Mouse (Mus musculus) neural tube, embryonic 14.5 days (tissue): ENCODE measurements at regions not wholly inside any gene's neighbourhood (a gene's known extent, or its start where the extent isn't known, plus 50 kb on each side); places are given as distances from the start of the nearest gene placed in this dataset.

Experiments used
- ATAC-seq: fragments of 200-750 bp; cut with Nextera tagmentation; 2 replicates; pipeline ENCODE4 v1.8.0; 2017; ENCODE audit warnings: low read depth, mild to moderate bottlenecking, moderate TSS enrichment, moderate library complexity
- H3K27ac ChIP-seq: fragments of 300-500 bp; sonication (generic); 2 replicates; pipeline ENCODE4 v1.5.1; 2014; ENCODE audit warnings: low read depth, mild to moderate bottlenecking, control low read depth, low read length, moderate library complexity, mixed read lengths
- H3K27me3 ChIP-seq: fragments of 300-500 bp; sonication (generic); 2 replicates; pipeline ENCODE4 v1.6.1; 2014; ENCODE audit warnings: low read length; ENCODE audit not compliant: control insufficient read depth, insufficient read depth
- H3K36me3 ChIP-seq: fragments of 300-500 bp; sonication (generic); 2 replicates; pipeline ENCODE4 v1.6.1; 2014; ENCODE audit warnings: low read length, mixed read lengths; ENCODE audit not compliant: control insufficient read depth, insufficient read depth
- H3K4me1 ChIP-seq: fragments of 300-500 bp; sonication (generic); 2 replicates; pipeline ENCODE4 v1.6.1; 2014; ENCODE audit warnings: low read length; ENCODE audit not compliant: control insufficient read depth, insufficient read depth
- H3K4me2 ChIP-seq: fragments of 300-500 bp; sonication (generic); 2 replicates; pipeline ENCODE4 v1.6.1; 2014; ENCODE audit warnings: mild to moderate bottlenecking, low read depth, low read length, control low read depth
- H3K4me3 ChIP-seq: fragments of 300-500 bp; sonication (generic); 2 replicates; pipeline ENCODE4 v1.5.1; 2014; ENCODE audit warnings: low read depth, low read length, control low read depth, mixed read lengths
- H3K9ac ChIP-seq: fragments of 300-500 bp; sonication (generic); replicated peaks from 2 replicates; pipeline ENCODE4 v1.6.1; 2014; ENCODE audit warnings: low read depth, mild to moderate bottlenecking, control low read depth, low read length, mixed read lengths
- H3K9me3 ChIP-seq: fragments of 300-500 bp; sonication (generic); 2 replicates; pipeline ENCODE4 v1.6.1; 2016; ENCODE audit warnings: low read length; ENCODE audit not compliant: control insufficient read depth
- WGBS: fragments of 180-500 bp; shearing (Covaris S2); extraction: QIAGEN DNeasy Blood & Tissue Kit; methylation state at CpG from one replicate; pipeline ENCODE4 v1.1.7; 2014; 5-methylcytosine and 5-hydroxymethylcytosine counted together

GRCm38 (mm10) chr7:40052255-40052654, 534.7 kb downstream of the Zfp619 start:
- H3K36me3 ChIP-seq: no peaks in the 10 kb centered on the region
- no peak overlapping the region for H3K4me2 ChIP-seq
- H3K9ac ChIP-seq: no peak overlapping the region
- WGBS: 49% methylated on average over 2 of the region's 2 CpGs
- no peak overlapping the region for H3K27ac ChIP-seq
- ATAC-seq: no peak
- H3K27me3 ChIP-seq: no peaks in the 10 kb centered on the region
- no peak overlapping the region for H3K4me3 ChIP-seq
- H3K9me3 ChIP-seq: no peaks in the 10 kb centered on the region
- no peaks in the 10 kb centered on the region for H3K4me1 ChIP-seq

- Histone ChIP-seq H3K4me2 (no peak overlapping the region), H3K9ac (no peak overlapping the region), H3K4me3 (no peak overlapping the region), H3K27ac (no peak overlapping the region), H3K27me3 (no peaks in the 10 kb centered on the region), H3K36me3 (no peaks in the 10 kb centered on the region), H3K9me3 (no peaks in the 10 kb centered on the region), H3K4me1 (no peaks in the 10 kb centered on the region)
- no peak for ATAC-seq
- WGBS: 62% methylated on average over 4 of the region's 4 CpGs
These were observed 541.3 kb downstream of the Zfp619 start for GRCm38 (mm10) chr7:40058836-40059235.

- no peak for ATAC-seq
- WGBS: 53% methylated on average over 2 of the region's 2 CpGs
These were observed 547.1 kb downstream of the Zfp619 start for GRCm38 (mm10) chr7:40064631-40065030.

GRCm38 (mm10) chr7:40065526-40065925, 548.0 kb downstream of the Zfp619 start:
- Histone ChIP-seq H3K9ac (no peak overlapping the region), H3K27ac (no peak overlapping the region), H3K4me2 (no peak overlapping the region), H3K27me3 (no peaks in the 10 kb centered on the region), H3K9me3 (no peaks in the 10 kb centered on the region), H3K36me3 (no peaks in the 10 kb centered on the region), H3K4me1 (no peaks in the 10 kb centered on the region), H3K4me3 (no peak overlapping the region)
- 84% methylated on average over 6 of the region's 6 CpGs for WGBS
- ATAC-seq: no peak

More at GRCm38 (mm10) chr7:40064631-40065030, 547.1 kb downstream of the Zfp619 start:
- H3K27me3 ChIP-seq: no peaks in the 10 kb centered on the region
- H3K9ac ChIP-seq: no peak overlapping the region
- H3K4me2 ChIP-seq: no peak overlapping the region
- no peak overlapping the region for H3K27ac ChIP-seq
- H3K4me1 ChIP-seq: no peaks in the 10 kb centered on the region
- H3K4me3 ChIP-seq: no peak overlapping the region
- H3K9me3 ChIP-seq: no peaks in the 10 kb centered on the region
- H3K36me3 ChIP-seq: no peaks in the 10 kb centered on the region

- no peaks in the 10 kb centered on the region for H3K27me3 ChIP-seq
- no peaks in the 10 kb centered on the region for H3K36me3 ChIP-seq
- H3K4me1 ChIP-seq: no peaks in the 10 kb centered on the region
- H3K9ac ChIP-seq: no peak overlapping the region
- WGBS: 56% methylated on average over 1 of the region's 1 CpGs
- no peaks in the 10 kb centered on the region for H3K9me3 ChIP-seq
- no peak for ATAC-seq
- H3K4me2 ChIP-seq: no peak overlapping the region
- no peak overlapping the region for H3K27ac ChIP-seq
- H3K4me3 ChIP-seq: no peak overlapping the region
These were observed 549.8 kb downstream of the Zfp619 start for GRCm38 (mm10) chr7:40067378-40067777.

GRCm38 (mm10) chr7:40071313-40071712, 553.7 kb downstream of the Zfp619 start:
- H3K27me3 ChIP-seq: no peaks in the 10 kb centered on the region
- WGBS: 83% methylated on average over 2 of the region's 2 CpGs
- no peaks in the 10 kb centered on the region for H3K36me3 ChIP-seq
- no peak overlapping the region for H3K4me3 ChIP-seq
- no peaks in the 10 kb centered on the region for H3K4me1 ChIP-seq
- H3K9me3 ChIP-seq: no peaks in the 10 kb centered on the region
- no peak overlapping the region for H3K9ac ChIP-seq
- no peak overlapping the region for H3K4me2 ChIP-seq
- ATAC-seq: no peak
- H3K27ac ChIP-seq: no peak overlapping the region

GRCm38 (mm10) chr7:40072478-40072877, 554.9 kb downstream of the Zfp619 start:
- H3K9ac ChIP-seq: no peak overlapping the region
- 71% methylated on average over 1 of the region's 1 CpGs for WGBS
- peak; percentile 56; the same call in 1 of the 2 replicates for ATAC-seq
- no peak overlapping the region for H3K27ac ChIP-seq
- H3K9me3 ChIP-seq: no peaks in the 10 kb centered on the region
- no peaks in the 10 kb centered on the region for H3K36me3 ChIP-seq
- H3K4me3 ChIP-seq: no peak overlapping the region
- no peaks in the 10 kb centered on the region for H3K27me3 ChIP-seq
- H3K4me1 ChIP-seq: no peaks in the 10 kb centered on the region
- no peak overlapping the region for H3K4me2 ChIP-seq

GRCm38 (mm10) chr7:40086236-40086635, 568.7 kb downstream of the Zfp619 start:
- H3K27ac ChIP-seq: no peak overlapping the region
- no peaks in the 10 kb centered on the region for H3K9me3 ChIP-seq
- H3K27me3 ChIP-seq: no peaks in the 10 kb centered on the region
- peak; percentile 34; the same call in 1 of the 2 replicates for ATAC-seq
- 63% methylated on average over 2 of the region's 2 CpGs for WGBS
- H3K4me1 ChIP-seq: no peaks in the 10 kb centered on the region
- H3K36me3 ChIP-seq: no peaks in the 10 kb centered on the region
- H3K9ac ChIP-seq: no peak overlapping the region
- no peak overlapping the region for H3K4me2 ChIP-seq
- H3K4me3 ChIP-seq: no peak overlapping the region

- Histone ChIP-seq H3K4me3 (no peak overlapping the region), H3K36me3 (no peaks in the 10 kb centered on the region), H3K9ac (no peak overlapping the region), H3K9me3 (no peaks in the 10 kb centered on the region), H3K4me2 (no peak overlapping the region), H3K27ac (no peak overlapping the region), H3K27me3 (no peaks in the 10 kb centered on the region), H3K4me1 (no peaks in the 10 kb centered on the region)
- WGBS: 90% methylated on average over 2 of the region's 2 CpGs
- ATAC-seq: no peak
These were observed 579.5 kb downstream of the Zfp619 start for GRCm38 (mm10) chr7:40097094-40097493.
